Mouse (Mus musculus): ENCODE measurements around the gene H1foo. TPM values are rescaled to one million over a fixed set of nuclear protein-coding genes. Genes with fewer than 3 reads are reported as not detected.

H1foo gene
- polyA plus RNA-seq, 1 experiment from 2014 or later, result not detected

DNA sequence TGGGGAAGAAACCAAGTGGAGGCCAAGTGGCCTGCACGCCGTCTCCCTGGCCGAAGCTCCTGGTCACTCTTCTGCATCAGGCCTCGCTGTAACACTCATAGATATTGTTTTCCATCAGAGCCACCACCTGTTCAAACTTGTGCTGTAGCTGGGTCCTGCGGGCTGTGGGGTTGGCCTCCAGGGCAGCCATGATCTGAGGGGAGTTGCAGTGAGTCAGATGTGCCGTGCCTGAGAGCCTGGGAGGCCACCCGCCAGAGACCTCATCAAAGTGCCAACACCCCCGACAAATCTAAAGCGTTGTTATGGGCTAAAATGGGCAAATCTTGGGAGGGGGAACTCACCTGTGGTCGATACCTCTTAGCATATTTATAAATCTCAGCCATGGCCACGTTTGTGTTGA lies 10.9 kb downstream of the H1foo start:
- no peak overlapping the region for H3K4me2 ChIP-seq (ENCODE audit: low read depth, low read length)
- H3K9me3 ChIP-seq (ENCODE audit: control insufficient read depth, low read length), result peaks cover 3% of the 10 kb centered on the region; the same call in 1 of the 2 replicates
- H3K4me1 ChIP-seq (replicated peaks; ENCODE audit: control insufficient read depth, insufficient read depth, low read length), result peaks cover 46% of the 10 kb centered on the region
- no peak overlapping the region for H3K4me3 ChIP-seq (ENCODE audit: low read length)
- ATAC-seq (ENCODE audit: low read depth), result no peak
- no peak overlapping the region for H3K9ac ChIP-seq (ENCODE audit: low read length)
- peaks cover 11% of the 10 kb centered on the region for H3K36me3 ChIP-seq (ENCODE audit: control insufficient read depth, insufficient read depth, low read length)
- H3K27ac ChIP-seq (ENCODE audit: low read length), result 0 out of 2 replicates have a peak overlapping the region, but pooled peaks have one; percentile 62
- H3K27me3 ChIP-seq (ENCODE audit: control insufficient read depth, insufficient read depth, low read depth, low read length), result no peaks in the 10 kb centered on the region
- WGBS, result 74% methylated on average over 11 of the region's 11 CpGs

DNA sequence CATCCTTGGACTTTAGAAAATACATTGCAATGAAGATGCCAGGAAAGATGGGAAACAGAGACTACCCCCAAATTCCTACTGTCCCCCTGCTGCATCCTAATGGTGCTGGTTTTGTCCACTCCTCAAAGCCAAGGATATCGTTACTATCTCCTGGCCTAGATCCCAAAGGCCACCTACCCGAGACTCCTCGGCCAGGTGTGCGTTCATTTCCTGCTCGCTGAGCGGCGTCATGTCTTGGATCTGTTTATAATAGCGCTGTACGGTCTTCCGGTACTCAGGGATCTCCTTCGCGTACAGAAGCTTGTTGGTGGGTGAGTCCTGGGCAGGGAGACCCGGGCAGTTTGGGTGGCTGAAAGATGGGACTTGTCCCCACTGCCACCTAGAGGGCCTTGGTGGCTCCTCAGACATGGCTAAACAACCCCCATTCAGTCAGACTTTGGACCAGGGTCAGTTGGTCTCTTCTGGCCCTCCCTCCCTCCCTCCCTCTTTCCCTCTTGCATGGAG lies 11.7 kb downstream of the H1foo start:
- Histone ChIP-seq H3K4me1 (replicated peaks; ENCODE audit: control insufficient read depth, insufficient read depth, low read length) (peaks cover 46% of the 10 kb centered on the region), H3K4me2 (ENCODE audit: low read depth, low read length) (no peak overlapping the region; the same call in 1 of the 2 replicates), H3K27me3 (ENCODE audit: control insufficient read depth, insufficient read depth, low read depth, low read length) (no peaks in the 10 kb centered on the region), H3K27ac (ENCODE audit: low read length) (peak overlapping the region; percentile 75), H3K4me3 (ENCODE audit: low read length) (no peak overlapping the region), H3K9me3 (ENCODE audit: control insufficient read depth, low read length) (peaks cover 3% of the 10 kb centered on the region; the same call in 1 of the 2 replicates), H3K36me3 (ENCODE audit: control insufficient read depth, insufficient read depth, low read length) (peaks cover 11% of the 10 kb centered on the region), H3K9ac (ENCODE audit: low read length) (peak overlapping the region; percentile 39; the same call in 1 of the 2 replicates)
- 27% methylated on average over 13 of the region's 13 CpGs for WGBS
- ATAC-seq (ENCODE audit: low read depth), result no peak

DNA sequence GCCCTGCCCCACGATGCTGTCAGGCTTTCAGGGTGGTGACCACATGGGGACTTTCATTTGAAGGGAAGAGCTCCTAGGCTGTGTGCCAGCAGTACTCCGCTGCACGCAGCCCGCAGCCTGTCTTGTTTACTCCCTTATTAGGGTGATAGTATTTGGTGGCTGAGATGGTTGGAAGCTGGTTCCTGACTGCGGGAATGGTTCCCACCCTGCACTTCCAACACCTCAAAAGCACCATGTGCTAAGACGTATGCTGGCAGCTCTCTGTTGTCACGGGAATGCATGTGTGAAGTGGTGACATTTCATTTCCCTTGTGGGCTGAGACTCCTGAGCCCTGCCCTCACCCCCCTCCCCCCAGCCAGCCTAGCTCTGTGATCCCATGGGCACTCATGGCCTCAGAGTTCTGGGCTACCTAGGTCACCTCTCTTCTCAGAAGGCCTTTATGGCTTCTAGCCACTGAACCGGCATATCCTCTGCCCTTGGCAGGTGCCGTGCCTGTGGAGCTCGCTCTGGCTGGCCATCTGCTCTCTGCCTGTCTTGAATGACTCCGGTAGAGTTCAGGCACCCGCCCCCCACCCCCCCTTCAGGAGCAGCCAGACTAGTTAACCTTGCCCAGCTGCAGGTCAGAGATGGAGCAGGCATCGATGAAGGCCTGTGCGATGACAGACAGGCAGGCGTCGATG lies 12.3 kb downstream of the H1foo start:
- H3K27ac ChIP-seq (ENCODE audit: low read length), result peak overlapping the region; percentile 93
- H3K4me3 ChIP-seq (ENCODE audit: low read length), result no peak overlapping the region
- no peaks in the 10 kb centered on the region for H3K27me3 ChIP-seq (ENCODE audit: control insufficient read depth, insufficient read depth, low read depth, low read length)
- H3K9ac ChIP-seq (ENCODE audit: low read length), result peak overlapping the region; percentile 39; the same call in 1 of the 2 replicates
- H3K4me2 ChIP-seq (ENCODE audit: low read depth, low read length), result no peak overlapping the region
- no peaks in the 10 kb centered on the region for H3K9me3 ChIP-seq (ENCODE audit: control insufficient read depth, low read length)
- peak; percentile 89 for ATAC-seq (ENCODE audit: low read depth)
- WGBS, result 28% methylated on average over 16 of the region's 16 CpGs
- peaks cover 12% of the 10 kb centered on the region for H3K36me3 ChIP-seq (ENCODE audit: control insufficient read depth, insufficient read depth, low read length)
- peaks cover 46% of the 10 kb centered on the region for H3K4me1 ChIP-seq (replicated peaks; ENCODE audit: control insufficient read depth, insufficient read depth, low read length)

- peaks cover 19% of the 10 kb centered on the region for H3K36me3 ChIP-seq (ENCODE audit: control insufficient read depth, insufficient read depth, low read length)
- no peak overlapping the region for H3K4me2 ChIP-seq (ENCODE audit: low read depth, low read length)
- H3K9ac ChIP-seq (ENCODE audit: low read length), result peak overlapping the region; percentile 39
- H3K9me3 ChIP-seq (ENCODE audit: control insufficient read depth, low read length), result no peaks in the 10 kb centered on the region
- WGBS, result 42% methylated on average over 5 of the region's 6 CpGs
- peak overlapping the region; percentile 93 for H3K27ac ChIP-seq (ENCODE audit: low read length)
- peaks cover 46% of the 10 kb centered on the region for H3K4me1 ChIP-seq (replicated peaks; ENCODE audit: control insufficient read depth, insufficient read depth, low read length)
- H3K4me3 ChIP-seq (ENCODE audit: low read length), result no peak overlapping the region
- peak; percentile 0; the same call in 1 of the 2 replicates for ATAC-seq (ENCODE audit: low read depth)
- no peaks in the 10 kb centered on the region for H3K27me3 ChIP-seq (ENCODE audit: control insufficient read depth, insufficient read depth, low read depth, low read length)
Measured at GRCm38 (mm10) chr6:115957681-115958080, 12.9 kb downstream of the H1foo start.

GRCm38 (mm10) chr6:115958445-115958844 lies 13.7 kb downstream of the H1foo start:
- Histone ChIP-seq H3K9me3 (ENCODE audit: control insufficient read depth, low read length) (no peaks in the 10 kb centered on the region), H3K4me2 (ENCODE audit: low read depth, low read length) (no peak overlapping the region), H3K4me3 (ENCODE audit: low read length) (no peak overlapping the region), H3K36me3 (ENCODE audit: control insufficient read depth, insufficient read depth, low read length) (peaks cover 20% of the 10 kb centered on the region), H3K9ac (ENCODE audit: low read length) (no peak overlapping the region), H3K4me1 (replicated peaks; ENCODE audit: control insufficient read depth, insufficient read depth, low read length) (peaks cover 46% of the 10 kb centered on the region), H3K27ac (ENCODE audit: low read length) (peak overlapping the region; percentile 93), H3K27me3 (ENCODE audit: control insufficient read depth, insufficient read depth, low read depth, low read length) (no peaks in the 10 kb centered on the region)
- 87% methylated on average over 9 of the region's 9 CpGs for WGBS
- ATAC-seq (ENCODE audit: low read depth), result no peak

DNA sequence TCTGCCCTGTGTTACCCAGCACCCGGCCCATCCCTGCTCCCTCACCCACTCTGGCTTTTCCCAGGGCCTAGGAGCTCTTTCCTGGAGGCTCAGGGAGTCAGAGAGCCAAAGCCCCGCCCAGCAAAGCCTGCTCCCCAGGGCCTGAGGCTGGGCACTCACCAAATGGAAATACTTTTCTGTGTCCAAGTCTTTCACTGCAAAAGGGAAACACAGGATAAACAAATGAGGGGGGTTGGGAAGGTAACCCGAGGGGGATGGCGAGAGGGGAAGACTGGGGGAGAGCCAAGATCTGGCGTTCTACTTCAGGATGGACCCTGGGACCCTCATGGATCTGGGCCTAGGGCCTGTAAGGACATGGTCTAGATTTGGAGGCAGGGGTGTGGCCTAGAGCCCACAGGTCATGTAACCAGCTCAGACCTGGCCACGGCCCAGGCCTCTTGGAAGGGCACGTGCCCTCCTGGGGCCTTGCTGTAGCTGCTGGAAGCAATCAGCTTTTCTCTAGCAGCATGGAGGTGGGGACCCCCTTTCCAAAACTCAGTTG lies 14.5 kb downstream of the H1foo start:
- H3K9ac ChIP-seq (ENCODE audit: low read length), result peak overlapping the region; percentile 42
- H3K4me3 ChIP-seq (ENCODE audit: low read length), result no peak overlapping the region
- WGBS, result 39% methylated on average over 7 of the region's 7 CpGs
- H3K27me3 ChIP-seq (ENCODE audit: control insufficient read depth, insufficient read depth, low read depth, low read length), result no peaks in the 10 kb centered on the region
- ATAC-seq (ENCODE audit: low read depth), result peak; percentile 24
- no peak overlapping the region for H3K4me2 ChIP-seq (ENCODE audit: low read depth, low read length)
- H3K4me1 ChIP-seq (replicated peaks; ENCODE audit: control insufficient read depth, insufficient read depth, low read length), result peaks cover 46% of the 10 kb centered on the region
- H3K9me3 ChIP-seq (ENCODE audit: control insufficient read depth, low read length), result no peaks in the 10 kb centered on the region
- H3K27ac ChIP-seq (ENCODE audit: low read length), result peak overlapping the region; percentile 82
- H3K36me3 ChIP-seq (ENCODE audit: control insufficient read depth, insufficient read depth, low read length), result peaks cover 21% of the 10 kb centered on the region

GRCm38 (mm10) chr6:115960322-115960721 lies 15.6 kb downstream of the H1foo start:
- Histone ChIP-seq H3K36me3 (ENCODE audit: control insufficient read depth, insufficient read depth, low read length) (peaks cover 22% of the 10 kb centered on the region), H3K4me2 (ENCODE audit: low read depth, low read length) (no peak overlapping the region), H3K9me3 (ENCODE audit: control insufficient read depth, low read length) (no peaks in the 10 kb centered on the region), H3K9ac (ENCODE audit: low read length) (no peak overlapping the region), H3K27ac (ENCODE audit: low read length) (no peak overlapping the region), H3K4me1 (replicated peaks; ENCODE audit: control insufficient read depth, insufficient read depth, low read length) (peaks cover 36% of the 10 kb centered on the region), H3K4me3 (ENCODE audit: low read length) (no peak overlapping the region), H3K27me3 (ENCODE audit: control insufficient read depth, insufficient read depth, low read depth, low read length) (no peaks in the 10 kb centered on the region)
- no peak for ATAC-seq (ENCODE audit: low read depth)
- 88% methylated on average over 19 of the region's 19 CpGs for WGBS

- no peaks in the 10 kb centered on the region for H3K9me3 ChIP-seq (ENCODE audit: control insufficient read depth, low read length)
- peaks cover 32% of the 10 kb centered on the region for H3K36me3 ChIP-seq (ENCODE audit: control insufficient read depth, insufficient read depth, low read length)
- H3K4me1 ChIP-seq (replicated peaks; ENCODE audit: control insufficient read depth, insufficient read depth, low read length), result peaks cover 31% of the 10 kb centered on the region
- no peak overlapping the region for H3K4me2 ChIP-seq (ENCODE audit: low read depth, low read length)
- H3K27ac ChIP-seq (ENCODE audit: low read length), result no peak overlapping the region
- H3K9ac ChIP-seq (ENCODE audit: low read length), result no peak overlapping the region
- no peak for ATAC-seq (ENCODE audit: low read depth)
- H3K27me3 ChIP-seq (ENCODE audit: control insufficient read depth, insufficient read depth, low read depth, low read length), result no peaks in the 10 kb centered on the region
- H3K4me3 ChIP-seq (ENCODE audit: low read length), result no peak overlapping the region
- 83% methylated on average over 3 of the region's 3 CpGs for WGBS
Measured at GRCm38 (mm10) chr6:115961743-115962142, 17.0 kb downstream of the H1foo start.

- Histone ChIP-seq H3K9me3 (ENCODE audit: control insufficient read depth, low read length) (no peaks in the 10 kb centered on the region), H3K4me2 (ENCODE audit: low read depth, low read length) (no peak overlapping the region), H3K27me3 (ENCODE audit: control insufficient read depth, insufficient read depth, low read depth, low read length) (no peaks in the 10 kb centered on the region), H3K9ac (ENCODE audit: low read length) (no peak overlapping the region; the same call in 1 of the 2 replicates), H3K4me1 (replicated peaks; ENCODE audit: control insufficient read depth, insufficient read depth, low read length) (peaks cover 23% of the 10 kb centered on the region), H3K27ac (ENCODE audit: low read length) (no peak overlapping the region), H3K4me3 (ENCODE audit: low read length) (no peak overlapping the region), H3K36me3 (ENCODE audit: control insufficient read depth, insufficient read depth, low read length) (peaks cover 33% of the 10 kb centered on the region)
- 55% methylated on average over 23 of the region's 23 CpGs for WGBS
- ATAC-seq (ENCODE audit: low read depth), result no peak
Measured at GRCm38 (mm10) chr6:115962439-115963085, 17.8 kb downstream of the H1foo start.

Measured in lung, embryonic 16.5 days (tissue).